Mouse (Mus musculus): ENCODE measurements at regions not wholly inside any gene's neighbourhood (a gene's known extent, or its start where the extent isn't known, plus 50 kb on each side); places are given as distances from the start of the nearest gene placed in this dataset.

DNA sequence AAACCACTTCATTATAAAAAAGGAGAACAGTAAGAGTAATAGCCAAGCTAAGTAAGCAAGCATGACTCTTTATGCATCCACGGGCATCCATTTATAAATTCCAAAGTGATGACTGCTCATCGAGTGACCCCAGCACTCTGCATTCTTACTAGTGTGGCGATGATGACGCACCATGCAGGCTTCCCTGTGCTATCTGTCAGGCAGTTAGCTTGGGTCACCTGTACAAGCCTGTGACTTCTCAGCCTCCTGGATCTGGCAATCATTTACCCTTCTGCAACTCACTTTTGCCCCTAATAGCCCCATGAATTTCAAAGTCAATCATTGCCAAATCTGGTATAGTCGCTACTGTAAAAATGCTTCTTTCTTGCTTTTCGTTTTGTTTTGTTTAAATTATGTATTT, 237.3 kb downstream of the Klf5 start:
- DNase-seq, result no peak

DNA sequence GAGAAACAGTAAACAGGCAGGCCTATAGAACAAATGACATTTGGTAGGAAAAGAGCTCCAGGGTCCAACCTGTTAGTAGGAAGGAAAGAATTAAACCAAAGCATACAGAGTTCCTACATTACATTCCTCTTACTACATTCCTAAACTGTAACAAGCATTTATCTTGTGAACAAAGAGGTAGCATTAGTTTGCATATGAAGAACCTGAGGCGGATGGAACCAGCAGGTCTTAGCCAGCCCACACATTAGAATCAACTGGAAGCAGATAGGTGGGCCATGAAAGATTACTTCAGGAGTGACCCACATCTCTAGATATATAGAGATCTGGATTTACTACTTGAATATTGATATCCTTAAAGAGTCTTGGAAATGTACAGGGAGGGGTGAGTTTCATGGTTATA, 238.8 kb downstream of the Klf5 start:
- DNase-seq, result no peak

DNA sequence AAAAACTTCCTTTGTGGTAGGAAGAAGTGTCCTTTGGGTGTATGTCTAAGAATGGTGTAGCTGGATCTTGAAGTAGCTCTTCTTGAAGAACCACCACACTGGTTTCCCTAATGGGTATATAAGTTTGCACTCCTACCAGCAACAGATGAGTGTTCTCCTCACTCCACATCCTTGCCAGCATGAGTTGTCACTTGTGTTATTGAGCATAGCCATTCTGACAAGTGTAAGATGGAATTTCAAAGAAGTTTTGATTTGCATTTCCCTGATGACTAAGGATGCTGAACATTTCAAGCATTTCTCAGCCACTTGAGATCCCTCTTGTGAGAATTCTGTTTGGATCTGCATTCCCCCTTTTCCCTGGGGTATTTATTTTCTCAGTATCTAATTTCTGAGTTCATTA, 243.2 kb downstream of the Klf5 start:
- DNase-seq, result no peak

DNA sequence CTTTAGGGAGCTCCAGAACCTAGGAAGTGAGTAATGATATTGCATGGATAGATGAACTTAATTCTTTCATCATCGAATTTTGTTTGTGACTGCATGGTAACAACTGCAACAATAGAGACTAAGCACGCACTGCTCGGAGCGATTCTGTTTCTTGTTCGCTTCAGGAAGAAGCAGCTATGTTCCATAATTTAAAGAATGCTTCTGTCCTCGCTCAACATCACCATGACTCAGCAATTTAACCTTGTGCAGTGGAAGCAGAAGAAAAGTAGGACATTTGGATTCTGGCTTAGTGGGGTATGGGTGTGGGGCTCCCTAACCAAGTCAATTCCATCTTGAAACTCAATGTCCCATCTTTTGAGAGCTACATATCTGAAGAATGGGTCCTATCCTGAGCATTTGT, 249.4 kb downstream of the Klf5 start:
- DNase-seq, result no peak

DNA sequence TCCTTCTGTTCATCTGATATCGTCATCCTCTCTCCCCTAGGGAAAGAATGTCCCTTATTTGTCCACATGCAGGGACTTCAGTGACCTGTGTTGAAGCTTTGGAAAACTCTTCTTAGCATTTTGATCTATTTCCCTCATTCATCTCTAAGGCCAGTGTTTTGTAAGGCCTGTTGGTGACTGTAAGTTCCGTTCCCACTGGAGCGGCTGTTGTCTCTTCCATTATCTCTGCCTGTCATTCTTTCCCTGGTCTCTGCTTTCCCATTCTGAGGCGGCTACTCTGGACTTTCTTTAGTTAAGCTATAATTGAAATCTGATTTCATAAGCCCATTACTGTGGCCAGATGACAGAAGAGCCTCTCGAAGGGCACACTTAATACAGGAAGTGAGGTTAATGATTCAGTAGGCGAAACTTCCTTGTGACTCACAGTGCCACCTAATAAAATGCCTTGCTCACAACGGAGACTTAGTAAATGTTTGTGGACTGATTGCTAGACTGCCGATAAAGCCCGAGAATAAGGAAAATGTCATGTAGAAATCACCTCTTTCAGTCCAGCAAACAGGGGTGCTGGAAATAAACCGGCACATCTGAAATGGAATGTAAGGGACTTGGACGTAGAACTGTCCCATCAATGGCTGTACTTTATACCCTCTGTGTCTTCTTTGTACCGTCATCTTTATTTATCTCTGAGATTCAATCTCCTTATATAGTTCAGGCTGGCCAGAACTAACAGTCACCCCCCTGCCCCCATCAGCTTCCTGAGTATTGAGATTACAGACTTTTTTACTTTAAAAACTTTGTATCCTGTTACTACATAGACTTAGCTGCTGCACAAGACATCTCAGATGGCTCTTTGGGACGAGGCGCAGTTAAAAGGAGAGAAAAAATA, 250.1 kb downstream of the Klf5 start:
- no peak for DNase-seq

DNA sequence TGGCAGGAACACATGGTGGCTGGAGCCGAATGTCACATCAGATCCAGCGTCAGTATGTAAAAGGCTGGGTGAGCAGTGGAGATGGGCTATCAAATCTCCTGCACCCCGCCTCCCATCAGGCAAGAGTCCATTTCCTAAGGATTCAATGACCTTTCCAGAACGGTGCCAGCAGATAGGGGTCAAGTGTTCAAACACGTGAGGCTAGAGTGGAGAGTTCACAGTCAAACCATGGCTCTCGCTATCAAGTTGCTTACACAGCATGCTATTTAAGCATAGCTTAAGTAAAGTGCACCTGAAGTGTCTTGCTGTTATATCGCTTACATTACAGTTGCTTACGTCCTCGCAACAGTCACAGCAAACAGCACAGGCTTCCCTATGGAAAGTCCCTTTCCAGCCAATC, 265.5 kb downstream of the Klf5 start:
- no peak for DNase-seq

DNA sequence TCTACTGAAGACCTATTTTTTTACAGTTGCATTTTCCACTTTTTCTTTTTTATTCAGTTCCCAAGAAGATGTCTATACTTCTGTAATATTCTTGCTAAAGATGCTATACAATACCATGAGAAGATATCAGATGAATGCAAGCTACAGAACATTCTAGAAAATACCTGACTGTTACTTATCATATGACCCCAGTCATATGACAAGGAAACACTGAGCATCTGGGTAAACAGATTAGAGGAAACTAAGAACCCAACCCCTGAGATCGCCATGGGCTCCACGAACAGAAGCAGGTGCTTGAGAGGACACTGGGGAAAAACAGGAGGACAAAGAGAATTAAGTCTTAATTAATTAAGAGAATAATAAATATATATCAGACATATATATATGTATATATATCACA, 275.7 kb downstream of the Klf5 start:
- no peak for DNase-seq

DNA sequence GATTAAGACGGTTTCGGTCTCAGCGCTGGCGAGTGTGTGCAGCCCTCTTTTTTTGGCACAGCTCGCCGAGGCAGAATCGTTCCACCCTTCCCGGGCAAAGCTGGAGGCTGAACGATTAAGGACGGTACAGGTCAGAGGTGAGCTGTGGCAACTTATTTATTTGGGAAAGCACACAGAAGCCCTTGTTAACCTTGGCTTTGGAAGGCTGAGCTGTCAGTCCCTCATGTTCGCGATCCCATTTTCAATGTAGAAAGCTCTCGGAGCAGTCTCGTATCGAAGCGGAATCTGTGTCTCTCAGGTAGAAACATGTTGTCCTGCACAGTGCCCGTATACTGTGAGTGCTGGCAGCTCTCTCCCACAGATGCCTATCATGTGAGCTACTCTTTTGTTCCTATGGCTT, 280.2 kb downstream of the Klf5 start:
- peak; percentile 14 for DNase-seq

DNA sequence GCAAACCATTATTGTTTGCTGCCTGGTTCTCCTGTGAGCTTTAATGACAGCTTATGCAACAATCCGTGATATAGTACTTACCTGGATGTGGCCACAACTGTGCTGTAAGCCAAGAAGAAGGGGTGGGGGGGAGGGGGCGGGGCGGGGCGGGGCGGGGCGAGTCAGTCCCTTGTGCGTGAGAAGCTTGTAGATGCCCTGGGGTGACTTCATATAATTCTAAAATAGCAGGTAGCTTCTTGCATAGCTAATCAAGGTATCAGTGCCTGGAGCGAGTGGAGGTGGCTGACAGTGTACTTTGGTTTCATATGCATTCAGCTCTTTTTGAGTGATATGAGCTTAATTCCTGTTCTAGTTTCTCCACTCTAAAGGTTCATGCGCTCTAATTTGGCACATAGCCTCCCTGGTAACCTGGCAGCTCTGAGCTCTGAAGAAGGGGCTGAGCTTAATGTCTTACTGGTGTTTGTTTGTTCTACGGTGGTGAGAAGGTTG, 280.8 kb downstream of the Klf5 start:
- DNase-seq, result peak; percentile 24

DNA sequence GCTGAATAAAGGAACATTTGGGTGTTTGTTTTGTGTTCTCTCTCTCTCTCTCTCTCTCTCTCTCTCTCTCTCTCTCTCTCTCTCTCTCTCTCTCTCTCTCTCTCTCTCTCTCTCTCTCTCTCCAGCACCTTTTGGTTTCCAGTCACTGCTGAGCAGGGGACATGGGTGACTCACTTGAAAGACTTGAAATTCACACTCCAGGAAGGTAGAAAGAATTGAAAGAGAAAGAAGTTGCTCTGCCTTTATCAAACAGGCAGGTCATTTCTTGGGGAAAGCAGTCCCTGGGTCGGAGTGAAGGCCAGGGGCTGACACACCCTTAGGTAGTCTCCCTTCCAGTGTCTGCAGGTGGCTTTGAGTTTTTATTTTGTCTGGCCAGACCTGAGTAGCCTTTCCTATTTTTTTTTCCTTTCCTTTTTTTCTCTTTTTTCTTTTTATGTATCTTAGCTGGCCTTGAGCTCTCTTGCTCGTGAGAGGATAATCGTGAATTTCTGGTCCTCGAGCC, 281.3 kb downstream of the Klf5 start:
- DNase-seq, result no peak

DNA sequence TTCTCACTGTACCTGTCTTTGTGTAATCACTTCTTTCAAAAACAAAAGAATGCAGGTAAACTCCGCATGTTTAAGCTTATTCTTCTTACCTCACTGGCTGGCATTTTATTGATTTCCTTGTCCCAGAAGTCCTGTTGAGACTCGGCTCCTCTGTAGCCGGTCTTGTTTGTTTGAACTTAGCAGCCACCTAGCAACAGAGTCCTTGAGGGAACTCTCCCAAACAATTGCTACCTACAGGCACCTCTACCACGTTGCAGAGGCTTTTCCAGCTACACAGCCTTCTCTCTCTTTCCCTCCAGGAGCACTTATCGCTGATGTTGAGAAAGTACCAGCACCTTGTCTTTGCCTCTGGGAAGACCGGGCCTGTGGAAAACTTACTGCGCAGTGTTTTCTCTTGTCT, 285.7 kb downstream of the Klf5 start:
- DNase-seq, result no peak

DNA sequence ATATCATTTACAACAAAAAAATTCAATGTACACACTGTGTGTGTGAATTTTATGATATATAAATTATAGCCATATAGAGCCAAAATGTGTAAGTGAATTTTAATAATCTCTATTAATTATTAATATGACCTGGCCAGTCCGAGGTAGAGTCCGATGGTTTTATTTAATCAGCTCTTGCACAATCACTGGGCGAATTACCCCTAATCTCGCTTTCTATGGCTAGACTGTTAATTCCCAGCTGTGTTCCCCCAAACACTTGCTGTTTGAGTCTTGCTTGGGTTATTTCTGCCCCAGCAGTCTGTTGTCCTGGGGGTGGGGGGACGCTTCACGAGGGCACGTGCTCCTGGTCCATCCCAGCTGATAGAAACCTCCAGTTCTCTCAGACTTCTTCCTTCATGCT, 287.5 kb downstream of the Klf5 start:
- no peak for DNase-seq

DNA sequence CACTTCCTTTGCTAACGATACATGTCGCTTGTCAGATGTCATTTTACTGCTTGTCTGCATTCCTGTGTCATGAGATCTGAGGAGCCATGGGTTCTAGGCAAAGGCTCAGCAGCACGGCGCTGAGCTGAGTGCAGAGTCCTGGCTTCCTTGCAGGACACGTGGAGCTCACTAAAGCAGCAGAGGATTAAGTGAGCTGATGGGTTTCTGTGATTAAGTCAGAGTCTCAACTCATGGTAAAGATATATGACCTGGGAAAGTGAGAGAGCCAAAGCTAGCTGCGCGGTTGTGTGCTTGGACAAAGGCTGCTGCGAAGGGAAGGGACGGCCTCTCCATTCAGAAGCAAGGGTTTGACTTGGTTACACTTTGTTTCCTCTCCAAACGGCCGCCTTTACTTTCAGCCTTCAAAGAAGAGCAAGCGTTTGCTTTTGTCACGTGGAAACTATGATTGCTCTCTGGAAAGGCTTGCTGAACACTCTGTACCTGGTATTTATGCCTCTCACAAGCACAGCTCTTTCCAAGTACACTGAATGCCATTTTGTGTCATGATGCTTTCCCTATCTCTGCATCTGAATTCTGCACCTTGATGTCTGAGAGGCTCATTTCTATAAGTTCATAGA, 292.5 kb downstream of the Klf5 start:
- DNase-seq, result no peak

DNA sequence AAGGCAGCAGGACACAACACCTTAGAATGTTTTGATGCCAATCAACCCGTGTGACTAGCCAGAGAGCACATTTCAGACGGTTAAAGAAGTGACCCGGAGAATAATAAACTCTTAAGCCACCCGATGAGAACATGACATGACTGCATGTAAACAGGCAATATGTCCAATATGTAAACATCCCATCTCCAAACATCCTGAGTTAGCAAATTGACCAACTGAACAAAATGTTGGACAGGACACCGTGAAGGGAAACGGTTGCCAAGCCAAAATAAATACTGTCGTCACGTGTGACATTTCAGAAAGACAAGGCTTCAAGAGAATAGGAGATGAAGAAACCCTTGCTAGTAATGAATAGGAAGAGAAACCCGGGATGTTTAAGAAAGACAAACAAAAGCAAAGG, 294.4 kb downstream of the Klf5 start:
- no peak for DNase-seq

DNA sequence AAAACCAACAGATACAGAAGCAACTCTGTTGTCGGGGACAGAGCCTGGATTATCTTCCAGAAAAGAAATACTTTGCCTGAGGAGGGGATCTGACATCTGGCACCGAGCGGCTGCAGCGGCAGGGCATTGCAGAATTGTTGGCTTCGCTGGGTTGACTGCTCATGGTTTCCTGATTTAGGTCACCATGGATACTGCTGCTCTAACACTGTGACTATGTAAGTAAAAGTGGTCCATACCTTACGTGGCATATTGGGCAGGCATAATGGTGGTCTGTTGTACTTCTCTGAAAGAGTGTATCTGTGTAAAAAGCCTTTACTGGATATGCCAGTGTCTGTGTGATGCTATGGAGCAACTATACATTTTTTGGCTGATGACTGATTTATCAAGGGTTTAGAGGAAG, 295.4 kb downstream of the Klf5 start:
- DNase-seq, result no peak

DNA sequence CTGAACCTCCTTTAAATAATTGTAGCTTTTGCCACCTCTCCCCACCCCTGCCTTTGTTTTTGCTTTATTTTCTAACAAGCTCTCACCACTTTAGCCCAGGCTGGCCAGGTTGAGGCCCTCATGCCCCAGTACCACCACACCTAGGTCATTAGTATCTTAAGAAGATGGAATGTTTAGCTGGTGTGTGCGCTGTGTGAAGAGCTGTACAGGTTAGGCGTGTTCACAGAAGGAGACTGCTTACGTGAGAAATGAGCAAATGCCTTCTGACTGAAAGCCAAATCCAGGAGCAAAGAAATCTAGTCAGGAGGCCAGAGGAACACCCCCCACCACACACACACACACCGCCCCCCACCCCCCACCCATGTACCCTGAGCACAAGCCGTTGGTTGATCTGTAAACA, 303.4 kb downstream of the Klf5 start:
- no peak for DNase-seq

DNA sequence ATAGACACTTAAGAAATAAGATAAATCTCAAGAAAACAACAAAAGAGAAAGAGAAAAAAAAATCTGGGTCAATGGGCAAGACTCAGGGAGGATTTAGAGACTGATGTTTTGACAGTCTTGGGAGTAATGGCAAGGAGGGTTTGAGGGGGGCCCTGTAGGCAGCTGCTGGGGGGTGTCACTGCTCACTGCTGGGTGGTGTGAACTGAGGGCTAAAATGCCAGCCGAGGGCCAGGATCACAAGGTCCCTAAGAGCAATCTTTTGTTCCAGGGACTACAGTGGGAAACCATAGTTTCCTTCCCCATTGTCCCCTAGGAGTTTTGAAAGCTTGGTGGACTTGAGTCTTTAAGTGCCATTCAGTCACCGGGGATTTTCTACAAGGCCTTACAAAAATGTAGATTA, 304.8 kb downstream of the Klf5 start:
- DNase-seq, result no peak

DNA sequence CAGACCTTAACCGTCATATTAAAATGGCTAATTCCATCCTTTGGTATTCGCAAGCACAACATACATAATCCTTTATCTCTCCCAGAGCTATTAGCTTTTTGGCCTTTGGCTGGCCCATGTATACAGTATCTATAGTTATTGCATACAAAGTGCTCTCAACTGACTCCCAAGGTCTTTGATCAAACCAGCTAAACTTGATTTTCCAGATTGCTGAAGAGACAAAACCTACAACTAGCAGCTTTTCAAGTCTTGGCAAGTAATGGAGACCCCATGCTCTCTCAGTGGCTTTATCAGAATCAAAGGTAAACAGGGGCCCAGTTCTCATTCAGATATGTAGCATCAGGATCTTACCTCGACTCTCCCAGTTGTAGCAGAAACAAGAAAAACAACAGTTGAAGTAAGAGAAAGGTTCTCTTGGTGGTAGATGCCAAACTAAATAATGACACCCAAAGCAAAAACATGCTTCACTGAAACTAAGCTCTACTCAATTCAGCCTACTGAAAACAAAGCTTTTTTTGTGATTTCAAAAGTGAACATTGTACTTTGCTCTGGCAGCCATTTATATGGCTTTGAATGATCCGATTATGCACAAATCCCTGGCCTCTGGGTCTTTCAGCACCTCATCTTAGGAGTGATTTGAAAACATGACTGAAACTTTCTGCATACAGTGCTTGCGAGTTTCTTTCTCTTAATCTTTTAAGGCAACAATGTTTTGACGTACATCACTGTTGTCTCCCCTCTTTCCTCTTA, 307.0 kb downstream of the Klf5 start:
- no peak for DNase-seq

DNA sequence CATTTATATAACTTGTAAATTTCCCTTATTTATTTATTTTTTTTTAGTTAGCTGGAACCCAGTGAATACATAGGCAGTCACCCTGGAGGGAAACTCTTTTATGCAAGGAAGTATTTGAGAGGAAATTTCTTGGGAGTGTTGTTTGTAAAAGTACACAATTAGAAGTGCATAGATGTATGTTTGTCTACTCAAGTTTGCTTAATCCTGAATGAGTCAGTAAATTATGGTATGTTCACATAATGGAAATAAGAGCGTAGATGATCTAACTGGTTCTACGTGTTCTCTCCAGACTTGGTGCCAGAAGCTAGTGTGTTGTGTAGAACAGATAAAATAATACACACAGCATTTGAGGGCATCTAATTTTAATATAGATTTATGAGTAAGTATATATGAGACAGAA, 310.5 kb downstream of the Klf5 start:
- DNase-seq, result no peak

DNA sequence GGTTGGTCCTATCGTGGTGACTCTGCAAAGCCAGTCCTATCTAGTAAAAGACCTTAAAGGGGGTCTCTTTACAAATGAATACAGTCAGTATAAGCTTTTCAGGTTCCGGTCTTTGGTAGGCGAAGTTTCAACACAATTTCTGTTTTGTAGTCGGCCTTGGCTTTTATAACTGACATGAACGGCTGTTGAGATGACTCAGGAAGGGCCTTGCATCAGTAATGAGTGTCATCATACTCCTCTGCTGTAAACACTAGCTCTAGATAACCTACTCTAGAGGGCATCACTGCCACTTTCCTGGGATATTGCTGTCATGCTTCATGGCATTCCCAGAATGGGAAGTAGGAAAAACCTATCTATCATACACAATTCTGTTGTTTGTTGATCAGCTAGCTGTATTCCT, 312.9 kb downstream of the Klf5 start:
- no peak for DNase-seq

DNA sequence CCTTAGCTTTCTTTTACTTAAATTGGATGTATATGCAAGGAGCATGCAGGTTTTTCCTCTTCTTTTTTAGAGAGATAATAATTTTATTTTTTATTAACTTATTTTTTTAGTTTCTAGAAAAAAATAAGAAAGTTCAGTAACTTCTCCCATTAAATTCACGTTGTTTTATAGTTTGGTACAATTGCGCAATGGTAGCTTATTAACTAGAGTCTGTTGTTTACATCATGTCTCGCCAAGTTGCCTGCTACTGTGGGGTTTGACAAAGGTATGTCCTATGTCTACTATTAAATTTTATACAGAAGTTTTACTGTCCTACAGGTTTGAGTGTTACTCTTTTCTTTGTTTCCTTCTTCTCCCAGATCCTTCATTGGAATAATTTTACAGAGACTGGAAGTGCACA, 313.6 kb downstream of the Klf5 start:
- DNase-seq, result no peak

DNA sequence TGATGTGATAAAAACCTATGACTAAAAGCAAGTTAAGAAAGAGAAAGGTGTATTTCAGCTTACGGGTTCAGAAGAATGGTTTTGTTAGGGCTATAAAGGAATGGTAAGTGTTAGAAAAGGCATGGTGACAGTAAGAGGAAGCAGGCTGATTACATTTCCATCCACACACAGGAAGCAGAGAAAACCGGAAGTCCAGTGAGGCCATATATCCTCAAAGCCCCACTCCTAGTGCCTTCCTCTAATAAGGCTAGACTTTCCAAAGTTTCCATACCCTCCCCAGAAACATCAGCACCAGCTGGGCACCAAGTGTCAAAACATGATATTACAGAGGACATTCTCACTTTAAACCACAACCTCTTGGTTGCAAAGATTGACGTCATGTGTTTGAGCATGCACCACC, 316.3 kb downstream of the Klf5 start:
- DNase-seq, result no peak

DNA sequence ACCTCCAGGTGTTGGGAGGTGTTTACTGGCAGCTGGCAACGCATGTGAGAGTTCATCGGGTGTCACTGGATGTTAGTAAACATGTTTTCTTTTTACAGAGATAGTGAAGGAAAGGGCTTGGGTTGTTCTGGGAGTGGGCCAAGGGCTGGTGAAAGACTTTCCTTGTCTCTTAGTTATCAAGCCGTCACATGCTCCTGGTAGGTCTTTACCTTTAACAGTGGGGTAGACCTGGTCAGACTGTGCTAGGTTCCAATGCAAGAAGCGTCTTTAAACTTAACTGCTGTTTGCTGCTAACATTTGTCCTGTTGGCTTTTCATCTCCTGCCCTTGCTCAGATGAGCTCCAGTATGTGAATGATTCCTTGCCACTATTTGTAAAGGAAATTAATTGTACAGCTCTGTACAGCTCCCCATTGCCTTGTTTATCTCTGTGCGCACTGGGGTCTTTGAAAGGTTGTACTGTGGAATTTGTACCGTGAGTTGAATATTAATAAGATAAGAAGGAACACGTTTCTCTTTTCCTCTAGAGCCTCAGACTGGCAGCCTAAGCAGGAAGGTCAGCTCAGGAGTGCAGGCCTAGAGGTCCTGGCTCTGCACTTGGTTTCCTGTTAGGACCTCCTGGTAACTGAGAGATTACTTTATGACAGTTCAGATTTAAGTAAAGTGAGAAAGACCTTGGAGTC, 318.3 kb downstream of the Klf5 start:
- no peak for DNase-seq
